Mouse (Mus musculus) spleen, adult 12 weeks (tissue): ENCODE measurements around the gene Nup50.
"Not testable (repeated sequence)": the region's sequence is repeated elsewhere in the genome, so short reads cannot be mapped to it uniquely, and the experiment has no call there.

Source experiments
- DNase-seq: peaks from one replicate; pipeline ENCODE4 v3.0.0; 2022; ENCODE audit warnings: low spot score

Gene Nup50

DNA sequence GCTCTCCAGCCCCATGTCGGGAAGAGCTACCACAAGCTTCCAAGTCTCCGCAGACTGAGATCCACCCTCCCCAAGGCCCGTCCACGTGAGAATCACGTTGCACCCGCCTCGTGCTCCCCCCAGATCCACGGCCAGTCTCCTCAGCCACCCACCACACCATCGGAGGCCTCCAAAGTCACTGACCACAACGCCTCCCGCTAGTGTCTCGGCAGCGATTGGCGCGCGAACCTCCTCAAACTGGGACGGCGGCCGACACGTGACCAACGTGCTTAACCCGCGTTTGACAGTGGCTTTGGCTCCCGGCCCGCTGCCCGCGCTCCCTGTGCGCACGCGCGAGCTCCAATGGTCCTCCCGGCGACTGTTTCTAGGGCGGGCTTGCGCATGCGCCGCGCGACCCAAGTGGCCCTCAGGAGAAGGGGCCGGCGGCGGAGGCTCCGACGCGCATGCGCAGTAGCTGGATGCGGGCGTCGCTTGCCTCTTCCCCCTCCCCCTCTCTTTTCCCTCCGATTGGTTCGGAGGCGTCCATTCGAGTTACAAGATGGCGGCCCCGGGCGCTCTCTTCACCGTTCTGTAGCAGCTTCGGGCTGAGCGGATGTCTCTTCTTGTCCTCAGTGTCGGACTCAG, at the start of gene Nup50:
Gene Nup50, plus strand, starts transcription at position 528 of the 624 bp plus-strand sequence.
- peak; percentile 100 for DNase-seq

GRCm38 (mm10) chr15:84873867-84874266, 49.3 kb upstream of the Nup50 start:
- no peak for DNase-seq

- DNase-seq: no peak
These were observed 46.0 kb upstream of the Nup50 start for GRCm38 (mm10) chr15:84877029-84877815.

DNA sequence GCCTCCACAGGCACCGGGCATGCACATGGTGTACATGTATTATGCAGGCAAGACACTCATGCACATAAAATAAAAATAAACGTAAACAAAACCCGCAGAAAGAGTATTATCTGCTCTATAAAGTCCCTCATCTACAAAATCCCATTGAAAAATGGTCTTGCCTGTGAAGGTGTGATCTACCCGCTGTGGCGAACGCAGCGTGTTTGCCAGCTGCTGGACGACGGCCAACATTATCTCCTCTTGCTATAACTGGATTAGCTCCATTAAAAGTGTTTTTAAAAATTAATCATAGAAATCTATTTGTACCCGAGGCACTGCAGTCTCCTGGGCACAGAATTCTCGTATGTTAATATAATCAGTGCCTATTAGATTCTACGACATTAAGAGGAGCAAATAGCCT, 35.1 kb upstream of the Nup50 start:
- DNase-seq: no peak

DNA sequence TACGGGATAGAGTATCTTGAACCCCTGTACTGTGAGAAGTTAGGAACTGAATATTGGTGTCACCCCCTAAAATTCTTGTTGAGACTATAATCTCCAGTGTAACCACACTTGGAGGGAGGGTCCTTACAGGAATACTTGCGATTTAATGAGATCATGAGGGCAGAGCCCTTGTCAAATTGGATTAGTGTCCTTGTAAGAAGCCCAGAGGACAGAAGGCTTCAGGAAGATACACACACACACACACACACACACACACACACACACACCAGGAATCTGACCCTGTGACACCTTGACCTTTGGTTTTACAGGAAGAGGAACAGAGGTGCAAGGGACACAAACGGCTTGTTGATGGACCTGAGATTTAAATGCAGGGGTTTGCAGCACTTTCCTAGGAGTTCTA, 32.0 kb upstream of the Nup50 start:
- no peak for DNase-seq

GRCm38 (mm10) chr15:84891658-84892057, 31.6 kb upstream of the Nup50 start:
- peak; percentile 1 for DNase-seq

- DNase-seq: not testable (repeated sequence)
These were observed 27.0 kb upstream of the Nup50 start for GRCm38 (mm10) chr15:84896216-84896615.

DNA sequence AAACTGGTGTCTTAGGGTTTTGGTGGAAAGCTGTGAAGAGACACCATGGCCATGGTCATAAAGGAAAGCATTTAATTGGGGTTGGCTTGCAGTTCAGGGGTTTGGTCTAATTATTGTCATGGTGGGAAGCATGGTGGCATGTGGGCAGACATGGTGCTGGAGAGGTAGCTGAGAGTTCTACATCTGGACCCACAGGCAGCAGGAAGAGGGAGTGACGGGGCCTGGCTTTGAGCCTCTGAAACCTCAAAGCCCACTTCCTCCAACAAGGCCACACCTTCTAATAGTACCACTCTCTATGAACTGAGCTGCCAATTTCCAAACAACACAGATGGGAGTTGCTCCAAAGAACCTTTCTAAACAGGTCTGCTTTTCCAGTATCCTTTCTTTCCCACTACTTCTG, 26.5 kb upstream of the Nup50 start:
- no peak for DNase-seq

GRCm38 (mm10) chr15:84898077-84898476, 25.1 kb upstream of the Nup50 start:
- DNase-seq: no peak

- DNase-seq: no peak
These were observed 19.3 kb upstream of the Nup50 start for GRCm38 (mm10) chr15:84903843-84904385.

DNA sequence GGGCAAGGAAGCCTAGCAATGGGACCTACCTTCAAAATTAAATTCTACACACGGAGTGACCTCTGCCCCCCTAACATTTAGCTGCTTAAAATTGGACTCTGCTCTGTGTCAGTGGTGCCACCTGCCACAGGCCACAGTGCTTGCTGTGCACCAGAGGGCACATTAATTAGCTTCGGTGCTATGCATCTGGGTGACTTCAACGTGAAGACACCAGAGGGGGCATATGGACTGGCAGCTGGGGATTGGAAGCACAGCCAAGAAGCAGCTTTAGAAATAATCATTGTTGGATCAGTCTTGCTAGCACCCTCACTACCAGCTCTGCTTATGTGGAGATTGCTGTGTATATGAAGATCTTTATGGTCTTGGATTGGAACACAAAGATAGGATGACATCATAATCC, 10.0 kb upstream of the Nup50 start:
- no peak for DNase-seq

GRCm38 (mm10) chr15:84919938-84920337, 3.3 kb upstream of the Nup50 start, which contains the start of gene Gm29666:
Gene Gm29666 (minus strand): TSS chr15:84920038.
- DNase-seq: no peak

DNA sequence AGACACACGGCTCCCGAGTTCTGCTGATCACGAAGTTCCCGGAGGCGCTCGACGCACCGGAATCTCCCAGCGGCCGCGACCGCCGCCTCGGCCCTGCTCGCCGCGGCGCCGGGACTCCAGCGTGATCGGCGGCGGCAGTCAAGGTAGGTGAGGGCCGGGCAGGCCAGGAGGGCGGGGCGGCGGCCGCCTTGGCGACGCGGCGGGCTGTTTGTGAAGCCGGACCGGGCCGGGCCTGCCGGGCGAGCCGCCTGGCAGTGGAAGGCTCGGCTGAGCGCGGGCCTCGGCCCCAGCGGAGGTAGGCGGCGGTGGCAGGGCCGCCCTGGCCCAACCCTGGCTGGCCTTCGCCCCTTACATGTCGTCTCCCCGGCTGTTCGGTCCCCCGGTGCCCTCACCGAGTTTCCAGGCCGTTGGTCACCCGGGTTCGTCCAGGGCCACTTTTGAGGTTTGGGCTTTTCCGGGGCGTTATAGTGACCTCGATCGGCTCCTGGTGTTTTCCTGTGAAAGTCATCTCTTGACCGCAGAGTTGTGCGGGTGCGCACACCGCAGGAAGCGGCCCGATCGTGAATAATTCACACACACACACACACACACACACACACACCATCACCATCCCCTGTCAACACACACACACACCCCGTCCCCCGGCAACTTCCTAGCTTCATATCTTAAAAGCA, 434 bp downstream of the Nup50 start:
- DNase-seq: no peak

GRCm38 (mm10) chr15:84924781-84925315, 1.6 kb downstream of the Nup50 start:
- DNase-seq: peak; percentile 2

- DNase-seq: no peak
These were observed 2.3 kb downstream of the Nup50 start for GRCm38 (mm10) chr15:84925495-84926018.

GRCm38 (mm10) chr15:84932351-84932750, 9.1 kb downstream of the Nup50 start:
- no peak for DNase-seq

GRCm38 (mm10) chr15:84934901-84935300, 11.7 kb downstream of the Nup50 start:
- DNase-seq: no peak

GRCm38 (mm10) chr15:84940102-84940501, 16.9 kb downstream of the Nup50 start:
- DNase-seq: no peak

- no peak for DNase-seq
These were observed 19.6 kb downstream of the Nup50 start for GRCm38 (mm10) chr15:84942647-84943285.

GRCm38 (mm10) chr15:84944319-84944718, 21.1 kb downstream of the Nup50 start:
- no peak for DNase-seq

- no peak for DNase-seq
These were observed 25.8 kb downstream of the Nup50 start for GRCm38 (mm10) chr15:84948990-84949389.

- DNase-seq: no peak
These were observed 26.8 kb downstream of the Nup50 start for GRCm38 (mm10) chr15:84950053-84950452.
